Mouse (Mus musculus) megakaryocyte, embryonic 14.5 days (primary cell): Measurements from ENCODE around the gene Tmem211.

Source experiments
- FLI1 ChIP-seq: IDR thresholded peaks from 2 replicates; pipeline ENCODE4 v1.6.1; 2012; ENCODE audit warnings: low read length, inconsistent platforms, mixed read lengths
- GATA1 ChIP-seq: IDR thresholded peaks from 3 replicates; pipeline ENCODE4 v1.6.1; 2012; ENCODE audit warnings: mixed read lengths, low read length, inconsistent platforms, borderline replicate concordance

- no peak for TF ChIP-seq GATA1
- TF ChIP-seq FLI1, result no peak
These were observed 7.3 kb upstream of the Tmem211 start for GRCm38 (mm10) chr5:113219450-113219849.
